Mouse (Mus musculus) erythroblast, embryonic 14.5 days (primary cell): ENCODE data around the gene Cdk20.

Experiments
- GATA1 ChIP-seq: IDR thresholded peaks from 2 replicates; pipeline ENCODE4 v1.6.1; 2012; ENCODE audit warnings: low read length, inconsistent platforms, mixed read lengths
- TAL1 ChIP-seq: IDR thresholded peaks from 3 replicates; pipeline ENCODE4 v1.6.1; 2012; ENCODE audit warnings: low read length, inconsistent platforms, mixed read lengths

DNA sequence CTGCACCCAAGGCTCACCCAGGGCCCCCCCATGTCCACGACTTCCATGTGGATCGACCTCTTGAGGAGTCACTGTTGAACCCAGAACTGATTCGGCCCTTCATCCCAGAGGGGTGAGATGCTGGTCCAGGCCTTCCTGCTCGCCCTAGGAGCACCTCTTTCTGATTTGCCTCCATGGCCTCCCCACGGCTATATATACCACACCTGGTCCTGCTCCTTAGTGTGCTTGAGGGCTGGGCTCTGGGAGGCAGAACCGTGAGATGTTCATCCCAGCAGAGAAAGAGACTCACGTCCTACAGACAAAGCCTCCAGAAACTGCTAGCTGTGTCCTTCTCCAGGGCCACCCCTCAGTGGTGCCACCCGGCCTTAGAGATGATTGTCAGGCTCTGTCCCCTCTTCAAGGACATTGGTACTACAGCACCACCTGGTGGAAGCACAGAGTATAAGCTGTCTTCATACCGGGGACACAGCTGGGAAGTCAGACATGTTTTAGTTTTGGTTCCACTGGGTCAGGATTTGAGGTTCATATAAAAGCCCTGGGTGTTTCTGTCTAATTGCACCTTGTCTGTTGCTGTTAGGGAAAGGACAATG, 6.8 kb downstream of the Cdk20 start:
- TF ChIP-seq GATA1 (no peak), TAL1 (no peak)
